Mouse (Mus musculus): ENCODE results near the gene Asgr2.

DNA sequence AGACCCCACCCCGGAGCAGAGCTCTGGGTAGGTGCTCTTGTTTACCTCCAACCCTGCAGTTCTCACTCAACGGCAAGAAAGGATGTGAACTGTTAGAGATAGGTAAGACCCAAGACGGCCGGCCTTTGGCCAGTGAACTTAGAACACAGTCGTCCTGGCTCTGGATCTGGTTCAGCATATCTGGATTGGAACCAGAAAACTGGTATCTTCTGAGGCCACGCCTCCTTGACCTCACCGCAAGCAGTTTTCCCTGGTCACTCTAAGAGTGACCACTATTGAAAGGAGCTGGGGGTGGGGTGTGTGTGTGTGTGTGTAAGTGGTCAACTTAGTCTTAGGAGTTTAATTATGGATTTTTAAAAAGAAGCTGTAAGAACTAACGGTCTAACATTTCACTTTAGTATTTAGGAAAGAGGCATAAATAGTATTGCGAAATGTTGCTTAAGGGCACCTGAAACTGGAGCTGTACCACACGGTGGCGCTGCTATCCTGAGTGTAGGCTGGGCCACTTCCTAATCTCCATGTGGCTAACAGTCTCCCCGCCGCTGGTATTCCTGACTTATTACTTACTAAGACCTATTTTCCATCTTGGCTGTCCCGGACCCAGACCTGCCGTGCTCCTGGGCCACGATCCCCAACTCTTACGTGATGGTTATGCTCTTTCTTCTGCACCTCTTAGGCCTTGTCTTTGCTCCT lies 17.9 kb upstream of the Asgr2 start:
- TF ChIP-seq ZC3H11A (IDR thresholded peaks at IDR 0.05; ENCODE audit: borderline replicate concordance, low read depth, low read length) (peak; percentile 34; the same call in 1 of the 2 replicates), ZNF384 (IDR thresholded peaks at IDR 0.05; ENCODE audit: low read depth, low read length) (no peak), CHD2 (IDR thresholded peaks at IDR 0.05; ENCODE audit: low read depth, low read length) (no peak), MAFK (IDR thresholded peaks at IDR 0.05; ENCODE audit: insufficient read depth, low read depth, low read length) (no peak; the same call in 1 of the 2 replicates)

Measured in ES-E14 (cell line).